Mouse (Mus musculus): Measurements from ENCODE around the gene Tmem40. TPM values are rescaled to one million over a fixed set of nuclear protein-coding genes. Genes with fewer than 3 reads are reported as not detected.

The Tmem40 gene
- polyA plus RNA-seq, 1 experiment = 0.37 TPM

DNA sequence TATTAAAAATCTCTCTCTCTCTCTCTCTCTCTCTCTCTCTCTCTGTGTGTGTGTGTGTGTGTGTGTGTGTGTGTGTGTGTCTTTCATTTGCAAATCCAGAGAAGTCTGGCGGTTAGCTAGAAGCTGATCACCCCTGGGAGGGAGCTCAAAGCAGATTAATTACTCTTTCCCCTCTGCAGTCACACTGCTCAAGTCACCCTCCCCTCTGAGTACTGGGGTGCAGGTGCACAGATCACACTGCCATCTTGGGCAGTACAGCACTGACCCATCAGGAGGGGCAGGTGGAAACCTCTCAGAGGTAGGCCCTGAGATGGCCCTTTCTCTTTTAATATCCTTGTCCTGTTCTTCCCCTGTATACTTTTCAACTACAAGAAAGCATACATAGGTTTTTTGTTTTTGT lies 15.9 kb downstream of the Tmem40 start:
- TF ChIP-seq POLR2A (IDR thresholded peaks at IDR 0.05; ENCODE audit: insufficient read length, low read depth) = no peak
- TF ChIP-seq MYOG (IDR thresholded peaks at IDR 0.05; ENCODE audit: control insufficient read depth in 1 of 3, insufficient read depth in 1 of 3, insufficient read length in 2 of 3, low read depth in 2 of 3) = no peak
- no peak overlapping the region for H3ac ChIP-seq (ENCODE audit: control insufficient read depth, insufficient read length)
- H3K4me2 ChIP-seq (ENCODE audit: low read depth) = no peak overlapping the region
- peaks cover 6% of the 10 kb centered on the region for H3K27me3 ChIP-seq (ENCODE audit: control insufficient read depth, insufficient read depth, insufficient read length)
- no peaks in the 10 kb centered on the region for H3K79me2 ChIP-seq (ENCODE audit: control insufficient read depth, insufficient read depth)
- no peaks in the 10 kb centered on the region for H3K36me3 ChIP-seq (ENCODE audit: control insufficient read depth, insufficient read depth)
- no peak overlapping the region for H3K4me3 ChIP-seq

- H3ac ChIP-seq (ENCODE audit: control insufficient read depth, insufficient read length) = no peak overlapping the region
- TF ChIP-seq TCF12 (IDR thresholded peaks at IDR 0.05; ENCODE audit: insufficient read depth, poor library complexity, severe bottlenecking) (no peak), E2F4 (IDR thresholded peaks at IDR 0.05; ENCODE audit: insufficient read depth) (no peak), MYOG (IDR thresholded peaks at IDR 0.05; ENCODE audit: control insufficient read depth in 1 of 3, insufficient read depth in 1 of 3, insufficient read length in 2 of 3, low read depth in 2 of 3) (no peak), TCF3 (IDR thresholded peaks at IDR 0.05; ENCODE audit: insufficient read length, low read depth) (no peak), POLR2A (IDR thresholded peaks at IDR 0.05; ENCODE audit: insufficient read length, low read depth) (no peak), MYOD1 (IDR thresholded peaks at IDR 0.05; ENCODE audit: control insufficient read depth in 1 of 3, insufficient read length in 2 of 3, low read depth in 2 of 3) (no peak), SRF (IDR thresholded peaks at IDR 0.05; ENCODE audit: control insufficient read depth, insufficient read length, low read depth) (no peak), POLR2AphosphoS2 (IDR thresholded peaks at IDR 0.05; ENCODE audit: insufficient read length, low read depth) (no peak), CEBPB (IDR thresholded peaks at IDR 0.05; ENCODE audit: insufficient read depth, poor library complexity, severe bottlenecking) (no peak), USF1 (IDR thresholded peaks at IDR 0.05; ENCODE audit: low read depth) (no peak), REST (IDR thresholded peaks at IDR 0.05; ENCODE audit: insufficient read depth, insufficient read length) (no peak), MAX (IDR thresholded peaks at IDR 0.05; ENCODE audit: low read depth) (no peak)
- peaks cover 9% of the 10 kb centered on the region for H3K27me3 ChIP-seq (ENCODE audit: control insufficient read depth, insufficient read depth, insufficient read length)
- H3K4me3 ChIP-seq = no peak overlapping the region
- H3K36me3 ChIP-seq (ENCODE audit: control insufficient read depth, insufficient read depth) = no peaks in the 10 kb centered on the region
- no peak overlapping the region for H3K4me2 ChIP-seq (ENCODE audit: low read depth)
- H3K79me2 ChIP-seq (ENCODE audit: control insufficient read depth, insufficient read depth) = no peaks in the 10 kb centered on the region
These were observed 18.6 kb downstream of the Tmem40 start for GRCm38 (mm10) chr6:115743569-115743968.

GRCm38 (mm10) chr6:115739056-115739455 lies 23.2 kb downstream of the Tmem40 start:
- no peaks in the 10 kb centered on the region for H3K79me2 ChIP-seq (ENCODE audit: control insufficient read depth, insufficient read depth)

GRCm38 (mm10) chr6:115734909-115735308 lies 27.3 kb downstream of the Tmem40 start:
- TF ChIP-seq MYOG (IDR thresholded peaks at IDR 0.05; ENCODE audit: control insufficient read depth in 1 of 3, insufficient read depth in 1 of 3, insufficient read length in 2 of 3, low read depth in 2 of 3) (no peak), MAX (IDR thresholded peaks at IDR 0.05; ENCODE audit: low read depth) (no peak), MYOD1 (IDR thresholded peaks at IDR 0.05; ENCODE audit: control insufficient read depth in 1 of 3, insufficient read length in 2 of 3, low read depth in 2 of 3) (no peak), TCF12 (IDR thresholded peaks at IDR 0.05; ENCODE audit: insufficient read depth, poor library complexity, severe bottlenecking) (no peak), CEBPB (IDR thresholded peaks at IDR 0.05; ENCODE audit: insufficient read depth, poor library complexity, severe bottlenecking) (no peak), TCF3 (IDR thresholded peaks at IDR 0.05; ENCODE audit: insufficient read length, low read depth) (no peak), REST (IDR thresholded peaks at IDR 0.05; ENCODE audit: insufficient read depth, insufficient read length) (no peak), SRF (IDR thresholded peaks at IDR 0.05; ENCODE audit: control insufficient read depth, insufficient read length, low read depth) (no peak), POLR2A (IDR thresholded peaks at IDR 0.05; ENCODE audit: insufficient read length, low read depth) (no peak), USF1 (IDR thresholded peaks at IDR 0.05; ENCODE audit: low read depth) (no peak), E2F4 (IDR thresholded peaks at IDR 0.05; ENCODE audit: insufficient read depth) (no peak), POLR2AphosphoS2 (IDR thresholded peaks at IDR 0.05; ENCODE audit: insufficient read length, low read depth) (no peak)
- H3ac ChIP-seq (ENCODE audit: control insufficient read depth, insufficient read length) = no peak overlapping the region
- no peak overlapping the region for H3K4me3 ChIP-seq
- H3K36me3 ChIP-seq (ENCODE audit: control insufficient read depth, insufficient read depth) = no peaks in the 10 kb centered on the region
- no peak overlapping the region for H3K4me2 ChIP-seq (ENCODE audit: low read depth)
- H3K27me3 ChIP-seq (ENCODE audit: control insufficient read depth, insufficient read depth, insufficient read length) = peaks cover 18% of the 10 kb centered on the region
- H3K79me2 ChIP-seq (ENCODE audit: control insufficient read depth, insufficient read depth) = no peaks in the 10 kb centered on the region

More at GRCm38 (mm10) chr6:115739056-115739455, 23.2 kb downstream of the Tmem40 start:
- no peaks in the 10 kb centered on the region for H3K36me3 ChIP-seq (ENCODE audit: control insufficient read depth, insufficient read depth)
- peaks cover 12% of the 10 kb centered on the region for H3K27me3 ChIP-seq (ENCODE audit: control insufficient read depth, insufficient read depth, insufficient read length)
- TF ChIP-seq E2F4 (IDR thresholded peaks at IDR 0.05; ENCODE audit: insufficient read depth) = no peak
- no peak for TF ChIP-seq POLR2A (IDR thresholded peaks at IDR 0.05; ENCODE audit: insufficient read length, low read depth)
- TF ChIP-seq POLR2AphosphoS2 (IDR thresholded peaks at IDR 0.05; ENCODE audit: insufficient read length, low read depth) = no peak
- TF ChIP-seq SRF (IDR thresholded peaks at IDR 0.05; ENCODE audit: control insufficient read depth, insufficient read length, low read depth) = no peak
- TF ChIP-seq MAX (IDR thresholded peaks at IDR 0.05; ENCODE audit: low read depth) = no peak
- TF ChIP-seq MYOG (IDR thresholded peaks at IDR 0.05; ENCODE audit: control insufficient read depth in 1 of 3, insufficient read depth in 1 of 3, insufficient read length in 2 of 3, low read depth in 2 of 3) = no peak
- no peak for TF ChIP-seq CEBPB (IDR thresholded peaks at IDR 0.05; ENCODE audit: insufficient read depth, poor library complexity, severe bottlenecking)
- no peak for TF ChIP-seq TCF12 (IDR thresholded peaks at IDR 0.05; ENCODE audit: insufficient read depth, poor library complexity, severe bottlenecking)
- TF ChIP-seq MYOD1 (IDR thresholded peaks at IDR 0.05; ENCODE audit: control insufficient read depth in 1 of 3, insufficient read length in 2 of 3, low read depth in 2 of 3) = no peak
- TF ChIP-seq USF1 (IDR thresholded peaks at IDR 0.05; ENCODE audit: low read depth) = no peak
- TF ChIP-seq TCF3 (IDR thresholded peaks at IDR 0.05; ENCODE audit: insufficient read length, low read depth) = no peak
- no peak for TF ChIP-seq REST (IDR thresholded peaks at IDR 0.05; ENCODE audit: insufficient read depth, insufficient read length)
- no peak overlapping the region for H3ac ChIP-seq (ENCODE audit: control insufficient read depth, insufficient read length)
- H3K4me2 ChIP-seq (ENCODE audit: low read depth) = no peak overlapping the region
- H3K4me3 ChIP-seq = no peak overlapping the region
